Comparison of ENCODE assay signal across 10 mouse cellular contexts in the genomic region with DNA sequence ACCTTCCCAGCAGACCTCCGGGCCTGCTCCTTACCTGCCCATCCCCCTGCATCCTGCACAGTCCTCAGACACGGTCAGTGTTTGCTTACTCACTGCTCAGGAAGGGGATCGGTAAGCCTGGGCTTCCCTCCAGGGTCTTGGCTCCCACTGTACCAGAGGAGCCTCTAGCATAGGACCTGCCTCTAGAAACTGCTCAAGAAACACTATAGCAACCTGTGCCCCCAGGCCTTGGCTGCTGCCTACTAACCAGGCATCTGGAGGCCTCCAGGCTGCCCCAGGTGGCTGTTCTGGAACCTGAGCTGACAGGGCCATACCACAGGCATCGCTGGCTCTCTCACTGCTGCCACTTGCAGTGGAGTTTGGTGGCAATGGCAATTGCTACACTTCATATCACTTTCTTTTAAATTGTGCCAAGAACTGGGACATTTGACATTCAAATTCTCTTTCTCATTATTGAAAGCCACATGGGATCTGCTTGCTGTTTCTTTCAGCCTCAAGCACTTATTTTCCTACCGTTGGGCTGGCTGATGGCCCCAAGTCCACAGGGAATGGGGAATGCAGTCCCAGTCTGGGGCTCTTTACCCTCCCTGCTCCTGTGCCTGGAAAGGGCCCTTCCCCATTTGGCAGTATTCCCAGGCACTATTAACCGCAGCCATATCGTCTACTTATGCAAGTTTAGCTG. TPM values are rescaled to one million over a fixed set of nuclear protein-coding genes. Genes with fewer than 3 reads are reported as not detected.
DNase-seq lines count a peak whose midpoint lies in the region; ATAC-seq and TF ChIP-seq lines count a peak whose summit lies in the region.
"Had no signal": no experiment of that assay in that cellular context is flagged by ENCODE, and none has a peak within 500 bp of the region (broad histone marks: within the 10 kb centered on the region; RNA-seq: fewer than 3 reads in every experiment).

No protein-coding gene starts in this region.

- H3K27ac ChIP-seq in gastrocnemius, adult 2 months = no peak overlapping the region
- H3K27ac ChIP-seq in hindbrain, embryonic 13.5 days = peak overlapping the region; percentile 67
- peak overlapping the region; percentile 33; the same call in 1 of the 2 replicates for H3K27ac ChIP-seq in neural tube, embryonic 15.5 days (replicated peaks)
- H3K27ac ChIP-seq: heart, adult 2 months had no signal

- H3K9me3 ChIP-seq in megakaryocyte, embryonic 14.5 days = no peaks in the 10 kb centered on the region
- no peaks in the 10 kb centered on the region for H3K9me3 ChIP-seq in hindbrain, embryonic 13.5 days
- H3K9me3 ChIP-seq in neural tube, embryonic 15.5 days (replicated peaks) = no peaks in the 10 kb centered on the region

- TF ChIP-seq CTCF in gastrocnemius, adult 2 months (IDR thresholded peaks at IDR 0.05) = no peak

- DNase-seq in gastrocnemius, adult 2 months = peak; percentile 17
- no peak for DNase-seq in gastrocnemius, adult 8-10 months (ENCODE audit: low spot score in 2 of 2)
- no peak for DNase-seq in layer of hippocampus, adult 9-11 months
- no peak for DNase-seq in heart, postnatal 4 days
- DNase-seq: heart, adult 2 months had no signal

- ATAC-seq in megakaryocyte, adult 5-6 weeks (ENCODE audit: poor library complexity, severe bottlenecking) = no peak
- ATAC-seq in hindbrain, embryonic 13.5 days (ENCODE audit: low FRiP score) = peak; percentile 43; the same call in 1 of the 2 replicates
- ATAC-seq in neural tube, embryonic 15.5 days (ENCODE audit: low FRiP score) = peak; percentile 33; the same call in 1 of the 2 replicates

- peaks cover 2% of the 10 kb centered on the region for H3K27me3 ChIP-seq in megakaryocyte, embryonic 14.5 days (replicated peaks)
- H3K27me3 ChIP-seq in hindbrain, embryonic 13.5 days = peaks cover under 1% of the 10 kb centered on the region; the same call in 1 of the 2 replicates
- no peaks in the 10 kb centered on the region for H3K27me3 ChIP-seq in neural tube, embryonic 15.5 days (replicated peaks)

- intact Hi-C loops in gastrocnemius, adult 2 months (cut with DNase I) = no loop called here

- peaks cover 62% of the 10 kb centered on the region for H3K4me1 ChIP-seq in megakaryocyte, embryonic 14.5 days
- H3K4me1 ChIP-seq in hindbrain, embryonic 13.5 days (replicated peaks) = peaks cover 39% of the 10 kb centered on the region
- H3K4me1 ChIP-seq in neural tube, embryonic 15.5 days = peaks cover 18% of the 10 kb centered on the region

- H3K36me3 ChIP-seq in megakaryocyte, embryonic 14.5 days (replicated peaks; ENCODE audit: low read length) = no peaks in the 10 kb centered on the region
- no peaks in the 10 kb centered on the region for H3K36me3 ChIP-seq in hindbrain, embryonic 13.5 days
- H3K36me3 ChIP-seq in neural tube, embryonic 15.5 days = no peaks in the 10 kb centered on the region

- 47% methylated on average over 7 of the region's 7 CpGs for WGBS in hindbrain, embryonic 13.5 days
- 32% methylated on average over 7 of the region's 7 CpGs for WGBS in neural tube, embryonic 15.5 days

- no peak overlapping the region for H3K4me3 ChIP-seq in gastrocnemius, adult 2 months
- H3K4me3 ChIP-seq in megakaryocyte, embryonic 14.5 days (replicated peaks) = peak overlapping the region; percentile 69
- H3K4me3 ChIP-seq in hindbrain, embryonic 13.5 days = no peak overlapping the region
- no peak overlapping the region for H3K4me3 ChIP-seq in neural tube, embryonic 15.5 days (replicated peaks)
- H3K4me3 ChIP-seq: heart, adult 2 months; myocyte had no signal

- H3K4me2 ChIP-seq in hindbrain, embryonic 13.5 days = no peak overlapping the region
- H3K4me2 ChIP-seq in neural tube, embryonic 15.5 days = no peak overlapping the region

- H3K9ac ChIP-seq in hindbrain, embryonic 13.5 days = no peak overlapping the region
- H3K9ac ChIP-seq in neural tube, embryonic 15.5 days (replicated peaks) = no peak overlapping the region

RNA-seq across cellular contexts. Expression of gene Tkt, which starts 38.8 kb away (rescaled TPM):
- 10 to 100 TPM in 1 of 2 experiments, 1 to 10 TPM in 1; 8.0 to 15.0 TPM for total RNA-seq in gastrocnemius, adult 2 months (2021)
- 10 to 100 TPM in 3 of 4 experiments, 1 to 10 TPM in 1; 5.8 to 10.9 (median 10.6) TPM for total RNA-seq in gastrocnemius, adult 8-10 months (2022)
- 263 and 491 TPM in 2 replicates for polyA plus RNA-seq in megakaryocyte, embryonic 14.5 days (2012; ENCODE audit: insufficient read depth, low replicate concordance)
- total RNA-seq in megakaryocyte, adult 5-6 weeks (2015) = 195 and 196 TPM in 2 replicates
- total RNA-seq in megakaryocyte, adult 5-6 weeks (2017) = 517 and 539 TPM in 2 replicates
- polyA plus RNA-seq in hindbrain, embryonic 13.5 days (2015; fragmentation: Nextera tagmentation; extraction: Ambion mirVana) = 231 TPM in 2 replicates
- 270 and 288 TPM in 2 replicates for polyA plus RNA-seq in neural tube, embryonic 15.5 days (2015; fragmentation: Nextera tagmentation; extraction: Ambion mirVana)
- total RNA-seq in heart, postnatal 4 days (2021) = 10 to 100 TPM; 67.9 to 69.2 TPM

RNA-seq across cellular contexts. Expression of gene Prkcd, which starts 39.1 kb away (rescaled TPM):
- total RNA-seq in gastrocnemius, adult 2 months (2021) = 10 to 100 TPM in 1 of 2 experiments, 1 to 10 TPM in 1; 5.6 to 14.8 TPM
- total RNA-seq in gastrocnemius, adult 8-10 months (2022) = 1 to 10 TPM; 2.3 to 8.6 (median 7.3) TPM
- polyA plus RNA-seq in megakaryocyte, embryonic 14.5 days (2012; ENCODE audit: insufficient read depth, low replicate concordance) = 32.1 and 64.4 TPM in 2 replicates
- 274 and 291 TPM in 2 replicates for total RNA-seq in megakaryocyte, adult 5-6 weeks (2015)
- 424 and 451 TPM in 2 replicates for total RNA-seq in megakaryocyte, adult 5-6 weeks (2017)
- polyA plus RNA-seq in hindbrain, embryonic 13.5 days (2015; fragmentation: Nextera tagmentation; extraction: Ambion mirVana) = 29.2 and 31.7 TPM in 2 replicates
- 35.2 and 41.8 TPM in 2 replicates for polyA plus RNA-seq in neural tube, embryonic 15.5 days (2015; fragmentation: Nextera tagmentation; extraction: Ambion mirVana)
- total RNA-seq in heart, postnatal 4 days (2021) = 10 to 100 TPM; 28.6 to 30.9 TPM

Comparison
In these comparisons a context has a peak if more than half of its experiments do, and no peak if none do; other contexts are left out.
1. RNA of gene Tkt, which starts 38.8 kb away (total RNA-seq): 195 to 539 TPM in megakaryocyte, adult 5-6 weeks and 67.9 to 69.2 TPM in heart, postnatal 4 days; 8.0 to 15.0 TPM in gastrocnemius, adult 2 months and 5.8 to 10.9 TPM in gastrocnemius, adult 8-10 months; every median in the first group is over 4 times any median in the second.
2. RNA of gene Prkcd, which starts 39.1 kb away (total RNA-seq): 274 to 451 TPM in megakaryocyte, adult 5-6 weeks; 28.6 to 30.9 TPM in heart, postnatal 4 days, 5.6 to 14.8 TPM in gastrocnemius, adult 2 months and 2.3 to 8.6 TPM in gastrocnemius, adult 8-10 months; every median in the first group is over 4 times any median in the second.